Comparison of ENCODE assay signal across 17 mouse cellular contexts in the genomic region with DNA sequence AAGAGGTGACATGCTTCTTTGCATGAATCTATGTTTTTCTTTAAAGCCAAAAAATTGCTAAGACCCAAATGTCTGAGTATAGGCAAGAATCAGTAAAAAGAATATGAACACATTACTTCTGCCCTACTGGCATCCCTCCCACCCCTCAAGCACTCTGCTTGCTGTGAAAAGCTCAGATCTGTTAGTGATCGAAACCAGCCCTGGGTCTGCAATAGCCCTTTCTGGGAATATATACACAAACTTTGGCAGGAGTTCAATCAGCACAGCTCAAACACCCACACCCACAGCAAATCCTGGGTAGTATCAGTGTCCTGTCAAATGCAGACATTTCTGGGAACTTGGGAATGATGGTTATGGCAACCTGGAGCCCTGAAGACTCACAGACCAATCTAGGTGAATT.
"Had no signal": no experiment of that assay in that cellular context is flagged by ENCODE, and none has a peak within 500 bp of the region (broad histone marks: within the 10 kb centered on the region; RNA-seq: fewer than 3 reads in every experiment).

No protein-coding gene starts in this region.

- H3K9ac ChIP-seq: liver, embryonic 13.5 days; liver, embryonic 15.5 days; liver, postnatal 0 days; midbrain, embryonic 13.5 days; midbrain, embryonic 15.5 days; neural tube, embryonic 12.5 days; stomach, embryonic 15.5 days had no signal

- H3K4me3 ChIP-seq: liver, embryonic 13.5 days; liver, embryonic 15.5 days; megakaryocyte, embryonic 14.5 days; midbrain, embryonic 13.5 days; midbrain, embryonic 15.5 days; neural tube, embryonic 12.5 days; stomach, embryonic 15.5 days had no signal

- H3K4me1 ChIP-seq: liver, embryonic 13.5 days; liver, embryonic 15.5 days; megakaryocyte, embryonic 14.5 days; midbrain, embryonic 13.5 days; midbrain, embryonic 15.5 days; neural tube, embryonic 12.5 days; stomach, embryonic 15.5 days had no signal

- H3K27ac ChIP-seq: liver, embryonic 13.5 days; liver, embryonic 15.5 days; macrophage; midbrain, embryonic 13.5 days; midbrain, embryonic 15.5 days; neural tube, embryonic 12.5 days; stomach, embryonic 15.5 days; stomach, postnatal 0 days had no signal

- H3K27me3 ChIP-seq: liver, embryonic 13.5 days; liver, embryonic 15.5 days; midbrain, embryonic 13.5 days; midbrain, embryonic 15.5 days; neural tube, embryonic 12.5 days; stomach, embryonic 15.5 days had no signal

- H3K4me2 ChIP-seq: liver, embryonic 13.5 days; liver, embryonic 15.5 days; midbrain, embryonic 11.5 days; midbrain, embryonic 13.5 days; midbrain, embryonic 15.5 days; neural tube, embryonic 12.5 days; stomach, embryonic 15.5 days had no signal

- DNase-seq: liver, embryonic 13.5 days; liver, postnatal 0 days; lung, adult 2 months; lung, postnatal 10 days; right cerebral cortex, postnatal 14 days; thymus, adult 2 months; thymus, postnatal 25 days; thymus, postnatal 4 days had no signal

- H3K9me3 ChIP-seq: liver, embryonic 13.5 days; liver, embryonic 15.5 days; megakaryocyte, embryonic 14.5 days; midbrain, embryonic 13.5 days; midbrain, embryonic 15.5 days; neural tube, embryonic 12.5 days; stomach, embryonic 15.5 days had no signal

- H3K36me3 ChIP-seq: liver, embryonic 13.5 days; liver, embryonic 15.5 days; midbrain, embryonic 13.5 days; midbrain, embryonic 15.5 days; neural tube, embryonic 12.5 days; stomach, embryonic 15.5 days had no signal

- ATAC-seq: liver, postnatal 0 days; midbrain, embryonic 13.5 days; midbrain, embryonic 15.5 days had no signal
